Mouse (Mus musculus): ENCODE measurements at regions not wholly inside any gene's neighbourhood (a gene's known extent, or its start where the extent isn't known, plus 50 kb on each side); places are given as distances from the start of the nearest gene placed in this dataset.

DNA sequence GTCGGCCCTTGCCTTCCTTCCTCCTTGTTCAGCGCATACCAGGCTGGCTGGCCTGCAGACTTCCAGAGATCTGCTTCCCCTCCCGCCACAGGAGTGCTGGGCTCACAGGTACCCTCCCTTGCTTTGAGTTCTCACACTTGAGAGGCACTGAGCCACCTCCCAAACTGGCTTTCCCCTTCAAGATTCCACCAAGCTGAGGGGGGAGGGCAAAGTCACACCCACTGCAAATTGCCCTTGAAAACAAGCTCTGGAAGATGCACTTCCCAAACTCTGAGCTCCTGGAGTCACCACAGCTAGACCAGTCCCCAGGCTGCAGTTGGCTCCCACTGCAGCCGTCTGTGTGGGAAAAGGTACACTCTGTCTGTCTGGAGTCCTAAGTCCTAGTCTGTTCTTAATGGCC is 142.1 kb upstream of the Slc22a12 start:
- ATAC-seq: no peak
- H3K27me3 ChIP-seq (replicated peaks; ENCODE audit: control insufficient read depth, insufficient read depth, low read length): 0 out of 2 replicates have a peak, but pooled peaks cover 4% of the 10 kb centered on the region
- 23% methylated on average over 4 of the region's 4 CpGs for WGBS

DNA sequence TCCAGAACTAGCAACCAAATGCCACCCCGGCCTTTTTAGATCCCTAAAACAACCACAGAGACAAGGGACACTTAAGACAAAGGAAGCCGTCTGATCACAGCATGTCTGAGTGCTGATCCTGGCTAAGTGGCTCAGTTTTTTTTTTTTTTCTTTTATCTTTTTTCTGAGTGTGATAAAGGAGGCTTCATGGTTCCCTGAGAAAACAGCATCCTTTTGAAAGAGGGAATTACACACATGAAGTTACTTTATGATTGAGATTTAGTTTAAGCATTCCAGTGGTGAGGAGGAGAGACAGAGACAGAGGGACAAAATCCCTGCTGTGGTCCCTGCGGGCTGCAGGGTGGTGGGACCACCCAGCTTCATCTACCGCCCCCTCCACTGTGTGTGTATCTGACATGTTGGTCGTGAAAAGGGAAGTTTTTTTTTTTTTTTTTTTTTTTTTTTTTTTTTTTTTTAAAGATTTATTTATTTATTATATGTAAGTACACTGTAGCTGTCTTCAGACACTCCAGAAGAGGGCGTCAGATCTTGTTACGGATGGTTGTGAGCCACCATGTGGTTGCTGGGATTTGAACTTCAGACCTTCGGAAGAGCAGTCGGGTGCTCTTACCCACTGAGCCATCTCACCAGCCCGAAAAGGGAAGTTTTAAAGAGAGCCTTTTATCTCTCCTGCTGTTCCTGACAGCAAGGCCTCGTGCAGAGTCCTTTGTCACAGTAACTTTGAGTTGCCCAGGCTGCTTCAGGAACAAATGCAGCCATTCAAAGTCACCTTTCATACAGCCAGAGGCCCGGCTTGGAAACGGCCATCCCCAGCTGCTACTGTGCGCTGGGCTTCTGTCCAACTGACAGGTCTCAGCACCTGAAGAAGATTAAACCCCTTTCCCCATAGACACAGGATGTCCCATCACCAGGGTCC is 136.8 kb upstream of the Slc22a12 start:
- no peaks in the 10 kb centered on the region for H3K4me1 ChIP-seq (ENCODE audit: control insufficient read depth, insufficient read depth, low read length)
- no peak overlapping the region for H3K27ac ChIP-seq (ENCODE audit: low read length)
- H3K4me3 ChIP-seq (ENCODE audit: low read length): no peak overlapping the region
- H3K4me2 ChIP-seq (ENCODE audit: low read depth, low read length): no peak overlapping the region
- H3K36me3 ChIP-seq (ENCODE audit: control insufficient read depth, insufficient read depth, low read length): no peaks in the 10 kb centered on the region
- 49% methylated on average over 12 of the region's 14 CpGs for WGBS
- 0 out of 2 replicates have a peak, but pooled peaks cover 2% of the 10 kb centered on the region for H3K27me3 ChIP-seq (replicated peaks; ENCODE audit: control insufficient read depth, insufficient read depth, low read length)
- no peak for ATAC-seq
- H3K9me3 ChIP-seq (ENCODE audit: control insufficient read depth, low read length): no peaks in the 10 kb centered on the region
- H3K9ac ChIP-seq (ENCODE audit: low read depth, low read length): no peak overlapping the region

More for the DNA sequence above, 142.1 kb upstream of the Slc22a12 start:
- Histone ChIP-seq H3K4me3 (ENCODE audit: low read length) (no peak overlapping the region), H3K9me3 (ENCODE audit: control insufficient read depth, low read length) (no peaks in the 10 kb centered on the region), H3K4me2 (ENCODE audit: low read depth, low read length) (no peak overlapping the region), H3K9ac (ENCODE audit: low read depth, low read length) (no peak overlapping the region), H3K4me1 (ENCODE audit: control insufficient read depth, insufficient read depth, low read length) (no peaks in the 10 kb centered on the region), H3K27ac (ENCODE audit: low read length) (no peak overlapping the region), H3K36me3 (ENCODE audit: control insufficient read depth, insufficient read depth, low read length) (no peaks in the 10 kb centered on the region)

DNA sequence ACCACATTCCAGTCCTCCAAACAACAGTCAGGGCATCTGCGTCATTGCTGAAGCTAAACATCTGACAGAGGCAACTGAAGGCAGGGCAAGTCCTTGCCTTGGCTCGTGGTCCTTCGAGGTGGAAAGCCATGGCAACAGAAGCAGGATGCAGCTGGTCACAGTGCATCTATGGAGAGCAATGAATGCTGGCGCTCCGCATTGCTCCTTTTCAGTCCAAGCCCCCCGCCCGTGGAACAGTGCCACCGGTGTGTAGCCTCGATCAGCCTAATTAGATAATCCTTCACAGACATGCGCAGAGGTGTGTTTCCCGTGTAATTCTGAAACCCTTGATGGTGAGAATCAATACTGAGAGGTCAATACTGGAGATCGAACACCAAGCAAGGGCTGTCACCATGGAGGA is 134.7 kb upstream of the Slc22a12 start:
- no peak overlapping the region for H3K4me3 ChIP-seq (ENCODE audit: low read length)
- no peaks in the 10 kb centered on the region for H3K36me3 ChIP-seq (ENCODE audit: control insufficient read depth, insufficient read depth, low read length)
- no peaks in the 10 kb centered on the region for H3K27me3 ChIP-seq (replicated peaks; ENCODE audit: control insufficient read depth, insufficient read depth, low read length)
- H3K4me2 ChIP-seq (ENCODE audit: low read depth, low read length): no peak overlapping the region
- no peak overlapping the region for H3K9ac ChIP-seq (ENCODE audit: low read depth, low read length)
- WGBS: 77% methylated on average over 12 of the region's 12 CpGs
- H3K27ac ChIP-seq (ENCODE audit: low read length): no peak overlapping the region
- no peak for ATAC-seq
- H3K4me1 ChIP-seq (ENCODE audit: control insufficient read depth, insufficient read depth, low read length): no peaks in the 10 kb centered on the region
- H3K9me3 ChIP-seq (ENCODE audit: control insufficient read depth, low read length): no peaks in the 10 kb centered on the region

DNA sequence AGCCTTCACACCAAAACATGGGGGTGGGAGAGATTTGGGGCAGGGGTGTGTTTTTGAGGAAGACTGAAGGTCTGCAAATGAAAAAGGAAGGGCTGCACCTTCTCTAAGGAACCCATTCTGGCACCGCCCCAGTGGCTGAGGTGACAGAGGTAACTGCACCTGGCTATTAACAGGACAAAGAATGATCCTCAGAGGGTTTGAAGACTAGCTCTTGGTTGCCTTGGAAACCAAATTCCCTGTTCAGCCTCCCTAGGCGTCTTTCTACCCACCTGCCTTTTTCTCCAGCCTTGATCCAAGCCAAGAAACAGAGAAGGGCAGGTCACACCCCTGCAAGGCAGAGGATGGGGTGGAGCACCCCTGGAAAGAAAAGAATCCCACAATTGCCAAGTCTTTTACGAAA is 132.8 kb upstream of the Slc22a12 start:
- WGBS: 52% methylated on average over 3 of the region's 3 CpGs
- no peak overlapping the region for H3K9ac ChIP-seq (ENCODE audit: low read depth, low read length)

DNA sequence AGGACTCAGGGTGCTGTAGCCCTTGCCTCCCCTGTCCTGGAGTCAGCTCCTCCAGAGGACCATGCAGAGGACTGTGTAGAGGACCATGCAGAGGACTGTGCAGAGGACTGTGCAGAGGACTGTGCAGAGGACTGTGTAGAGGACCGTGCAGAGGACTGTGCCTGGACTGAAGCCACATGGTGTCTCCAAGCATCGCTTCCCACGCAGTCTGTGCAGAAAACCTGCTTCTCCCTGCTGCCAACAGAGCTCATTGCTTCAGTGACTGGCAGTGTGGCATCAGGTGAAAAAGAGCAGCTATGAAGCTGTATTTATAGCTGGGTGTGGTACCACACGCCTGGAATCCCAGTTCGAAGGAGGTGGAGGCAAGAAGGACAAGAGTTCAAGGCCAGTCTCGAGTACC is 128.9 kb upstream of the Slc22a12 start:
- H3K4me3 ChIP-seq (ENCODE audit: low read length): no peak overlapping the region
- WGBS: 75% methylated on average over 6 of the region's 6 CpGs
- H3K9me3 ChIP-seq (ENCODE audit: control insufficient read depth, low read length): no peaks in the 10 kb centered on the region
- no peak for ATAC-seq
- H3K36me3 ChIP-seq (ENCODE audit: control insufficient read depth, insufficient read depth, low read length): no peaks in the 10 kb centered on the region
- H3K9ac ChIP-seq (ENCODE audit: low read depth, low read length): no peak overlapping the region
- H3K27ac ChIP-seq (ENCODE audit: low read length): no peak overlapping the region
- no peak overlapping the region for H3K4me2 ChIP-seq (ENCODE audit: low read depth, low read length)
- no peaks in the 10 kb centered on the region for H3K4me1 ChIP-seq (ENCODE audit: control insufficient read depth, insufficient read depth, low read length)
- no peaks in the 10 kb centered on the region for H3K27me3 ChIP-seq (replicated peaks; ENCODE audit: control insufficient read depth, insufficient read depth, low read length)

More for the DNA sequence above, 132.8 kb upstream of the Slc22a12 start:
- Histone ChIP-seq H3K4me3 (ENCODE audit: low read length) (no peak overlapping the region), H3K27ac (ENCODE audit: low read length) (no peak overlapping the region), H3K4me1 (ENCODE audit: control insufficient read depth, insufficient read depth, low read length) (no peaks in the 10 kb centered on the region), H3K9me3 (ENCODE audit: control insufficient read depth, low read length) (no peaks in the 10 kb centered on the region), H3K36me3 (ENCODE audit: control insufficient read depth, insufficient read depth, low read length) (no peaks in the 10 kb centered on the region), H3K4me2 (ENCODE audit: low read depth, low read length) (no peak overlapping the region), H3K27me3 (replicated peaks; ENCODE audit: control insufficient read depth, insufficient read depth, low read length) (no peaks in the 10 kb centered on the region)
- ATAC-seq: no peak

DNA sequence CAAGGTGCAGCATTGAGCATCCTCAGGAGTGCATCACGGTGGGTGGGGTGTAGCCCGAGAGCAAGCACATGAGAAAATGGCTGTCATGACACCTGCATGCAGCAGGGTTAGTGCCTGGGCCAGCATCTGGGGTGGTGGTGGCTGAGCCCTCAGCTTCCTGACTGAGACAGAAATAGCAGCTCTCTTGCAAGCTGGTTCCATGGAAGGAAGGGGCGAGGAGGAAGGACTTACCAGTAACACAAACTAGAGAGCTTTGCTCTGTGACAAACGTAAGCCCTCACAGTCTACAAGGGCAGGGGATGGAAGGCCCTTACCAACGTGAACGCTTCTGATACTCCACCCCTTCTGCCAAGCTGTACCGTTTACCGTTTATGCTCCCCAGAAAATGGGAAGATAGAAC is 127.0 kb upstream of the Slc22a12 start:
- H3K4me1 ChIP-seq (ENCODE audit: control insufficient read depth, insufficient read depth, low read length): no peaks in the 10 kb centered on the region
- no peak for ATAC-seq
- no peak overlapping the region for H3K4me2 ChIP-seq (ENCODE audit: low read depth, low read length)
- 77% methylated on average over 8 of the region's 8 CpGs for WGBS
- no peaks in the 10 kb centered on the region for H3K36me3 ChIP-seq (ENCODE audit: control insufficient read depth, insufficient read depth, low read length)
- no peaks in the 10 kb centered on the region for H3K27me3 ChIP-seq (replicated peaks; ENCODE audit: control insufficient read depth, insufficient read depth, low read length)
- H3K9me3 ChIP-seq (ENCODE audit: control insufficient read depth, low read length): no peaks in the 10 kb centered on the region
- H3K27ac ChIP-seq (ENCODE audit: low read length): no peak overlapping the region
- no peak overlapping the region for H3K9ac ChIP-seq (ENCODE audit: low read depth, low read length)
- no peak overlapping the region for H3K4me3 ChIP-seq (ENCODE audit: low read length)

DNA sequence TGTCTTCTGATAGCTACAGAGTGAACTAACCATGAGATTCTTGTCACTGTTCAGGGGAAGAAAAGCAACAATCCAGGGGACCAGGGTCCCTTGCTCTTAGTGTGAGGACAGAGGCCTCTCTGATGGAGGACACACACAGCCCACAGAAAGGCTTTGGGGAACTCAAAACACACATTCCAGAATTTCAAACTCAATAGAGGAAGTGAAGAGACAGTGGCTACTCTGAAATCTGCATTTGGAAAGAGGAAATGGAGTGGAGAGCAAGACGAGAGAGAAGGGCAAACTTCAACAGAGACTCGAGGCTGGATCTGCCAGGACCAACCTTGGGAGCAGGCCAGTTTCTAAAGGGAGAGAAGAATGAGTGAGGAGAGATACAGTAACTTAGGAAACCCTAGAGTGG is 125.7 kb upstream of the Slc22a12 start:
- no peak for ATAC-seq
- Histone ChIP-seq H3K4me3 (ENCODE audit: low read length) (no peak overlapping the region), H3K27ac (ENCODE audit: low read length) (no peak overlapping the region), H3K4me2 (ENCODE audit: low read depth, low read length) (no peak overlapping the region), H3K4me1 (ENCODE audit: control insufficient read depth, insufficient read depth, low read length) (no peaks in the 10 kb centered on the region), H3K36me3 (ENCODE audit: control insufficient read depth, insufficient read depth, low read length) (no peaks in the 10 kb centered on the region), H3K9ac (ENCODE audit: low read depth, low read length) (no peak overlapping the region), H3K9me3 (ENCODE audit: control insufficient read depth, low read length) (no peaks in the 10 kb centered on the region), H3K27me3 (replicated peaks; ENCODE audit: control insufficient read depth, insufficient read depth, low read length) (no peaks in the 10 kb centered on the region)
- WGBS: 54% methylated on average over 2 of the region's 2 CpGs

DNA sequence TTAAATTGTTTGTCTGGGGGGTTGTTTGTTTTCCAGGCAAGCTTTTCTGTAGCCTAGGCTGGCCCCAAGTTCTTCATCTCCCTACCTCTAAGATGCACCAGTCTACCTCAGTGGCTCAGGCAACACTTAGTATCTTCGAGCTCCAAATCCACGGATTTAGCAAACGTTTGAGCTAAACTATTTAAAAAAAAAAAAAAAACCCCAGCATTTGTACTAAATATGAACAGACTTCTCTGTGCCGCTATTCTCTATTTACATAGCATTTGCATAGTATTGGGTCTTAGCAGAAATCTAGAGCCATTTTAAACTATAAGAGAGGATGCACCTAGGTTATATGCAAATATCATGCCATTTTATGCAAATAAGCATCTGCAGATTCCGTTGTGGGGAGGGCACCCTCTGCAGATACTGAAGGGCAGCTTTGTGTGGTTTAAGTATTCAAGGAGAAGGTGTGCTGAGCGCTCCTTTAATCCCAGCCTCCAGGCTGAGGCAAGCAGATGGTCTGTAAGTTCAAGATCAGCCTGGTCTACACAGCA is 123.4 kb upstream of the Slc22a12 start:
- Histone ChIP-seq H3K4me2 (ENCODE audit: low read depth, low read length) (no peak overlapping the region), H3K9me3 (ENCODE audit: control insufficient read depth, low read length) (no peaks in the 10 kb centered on the region), H3K9ac (ENCODE audit: low read depth, low read length) (no peak overlapping the region), H3K36me3 (ENCODE audit: control insufficient read depth, insufficient read depth, low read length) (no peaks in the 10 kb centered on the region), H3K4me3 (ENCODE audit: low read length) (no peak overlapping the region), H3K4me1 (ENCODE audit: control insufficient read depth, insufficient read depth, low read length) (no peaks in the 10 kb centered on the region), H3K27ac (ENCODE audit: low read length) (no peak overlapping the region), H3K27me3 (replicated peaks; ENCODE audit: control insufficient read depth, insufficient read depth, low read length) (no peaks in the 10 kb centered on the region)
- 71% methylated on average over 6 of the region's 6 CpGs for WGBS
- ATAC-seq: no peak

DNA sequence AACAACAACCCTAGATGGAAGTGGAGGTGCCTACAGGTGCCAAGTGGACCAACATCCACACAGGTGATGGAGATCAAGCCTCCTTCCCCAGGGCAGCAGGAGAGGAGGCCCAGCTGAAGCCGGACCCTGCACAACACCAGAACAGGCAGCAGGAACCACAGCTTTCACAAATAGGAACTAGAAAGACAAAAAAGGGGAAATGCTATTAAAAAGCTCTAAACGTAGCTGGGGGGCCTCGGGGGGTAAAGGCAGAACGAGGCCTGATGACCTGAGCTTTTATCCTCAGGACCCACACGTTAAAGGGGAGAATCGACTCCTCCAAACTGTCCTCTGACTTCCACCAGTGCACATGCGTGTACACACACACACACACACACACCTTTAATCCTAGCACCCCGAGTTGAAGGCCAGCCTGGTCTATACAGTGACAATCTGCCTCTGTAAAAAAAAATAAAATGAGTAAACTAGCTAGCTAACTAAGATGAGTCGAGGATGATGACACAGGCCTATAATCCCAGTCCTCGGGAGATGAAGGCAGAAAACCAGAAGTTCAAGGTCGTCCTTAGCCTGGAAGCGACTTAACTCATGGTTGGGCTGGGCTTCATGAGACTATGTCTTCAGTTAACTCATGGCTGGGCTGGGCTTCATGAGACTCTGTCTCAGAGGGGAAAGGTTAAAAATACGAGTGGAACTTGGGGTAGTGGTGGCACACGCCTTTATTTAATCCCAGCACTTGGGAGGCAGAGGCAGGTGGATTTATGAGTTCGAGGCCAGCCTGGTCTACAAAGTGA is 122.6 kb upstream of the Slc22a12 start:
- H3K9me3 ChIP-seq (ENCODE audit: control insufficient read depth, low read length): no peaks in the 10 kb centered on the region
- no peak for ATAC-seq
- H3K27me3 ChIP-seq (replicated peaks; ENCODE audit: control insufficient read depth, insufficient read depth, low read length): peaks cover 4% of the 10 kb centered on the region; the same call in 1 of the 2 replicates
- no peak overlapping the region for H3K9ac ChIP-seq (ENCODE audit: low read depth, low read length)
- WGBS: 68% methylated on average over 15 of the region's 15 CpGs
- no peak overlapping the region for H3K4me3 ChIP-seq (ENCODE audit: low read length)
- no peaks in the 10 kb centered on the region for H3K36me3 ChIP-seq (ENCODE audit: control insufficient read depth, insufficient read depth, low read length)
- no peak overlapping the region for H3K27ac ChIP-seq (ENCODE audit: low read length)
- H3K4me1 ChIP-seq (ENCODE audit: control insufficient read depth, insufficient read depth, low read length): no peaks in the 10 kb centered on the region
- H3K4me2 ChIP-seq (ENCODE audit: low read depth, low read length): no peak overlapping the region
